Mouse (Mus musculus) spleen, adult 2 months (tissue): ENCODE measurements around the gene Ccr10.

Experiments used
- CTCF ChIP-seq: fragments of 200-500 bp; IDR thresholded peaks from 2 replicates; pipeline ENCODE4 v1.5.1; 2011; ENCODE audit warnings: mild to moderate bottlenecking, inconsistent platforms; ENCODE audit not compliant: insufficient read depth, insufficient read length, insufficient replicate concordance; ENCODE audit errors: extremely low read depth
- POLR2A ChIP-seq: fragments of 200-500 bp; IDR thresholded peaks from 2 replicates; pipeline ENCODE4 v1.6.1; 2011; ENCODE audit warnings: low read depth, low read length, inconsistent platforms

DNA sequence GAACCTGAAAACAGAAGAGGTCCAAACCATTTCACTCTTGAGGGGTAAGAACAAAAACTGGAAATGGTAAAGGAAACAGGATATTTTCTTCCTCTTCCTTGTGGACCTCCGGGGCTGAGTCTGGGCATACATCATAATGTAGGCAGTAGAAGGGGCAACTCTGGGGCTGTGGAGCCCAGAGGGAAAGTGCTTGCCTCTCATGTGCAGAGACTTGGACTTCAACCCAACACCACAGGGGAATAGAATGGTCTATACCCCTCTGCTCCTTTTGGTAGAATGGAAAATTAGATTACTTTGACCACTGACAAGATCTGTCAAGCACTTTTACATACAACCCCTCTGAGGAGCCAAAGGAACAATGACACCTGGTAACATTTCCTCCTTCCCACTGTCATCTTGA is 19.9 kb upstream of the Ccr10 start:
- no peak for TF ChIP-seq CTCF
- no peak for TF ChIP-seq POLR2A
